Mouse (Mus musculus) liver, embryonic 16.5 days (tissue): ENCODE measurements around the gene Snrk. TPM values are rescaled to one million over a fixed set of nuclear protein-coding genes. Genes with fewer than 3 reads are reported as not detected.

ENCODE experiments used
- ATAC-seq: fragments of 200-750 bp; cut with Nextera tagmentation; 2 replicates; pipeline ENCODE4 v1.8.0; 2017; ENCODE audit warnings: low read depth, mild to moderate bottlenecking, moderate number of reproducible peaks, moderate library complexity
- H3K27ac ChIP-seq: fragments of 300-500 bp; sonication (generic); 2 replicates; pipeline ENCODE4 v1.5.1; 2014; ENCODE audit warnings: mild to moderate bottlenecking, low read length
- H3K27me3 ChIP-seq: fragments of 300-500 bp; sonication (generic); 2 replicates; pipeline ENCODE4 v1.6.1; 2014; ENCODE audit warnings: low read depth, low read length, mixed read lengths; ENCODE audit not compliant: control insufficient read depth, insufficient read depth
- H3K36me3 ChIP-seq: fragments of 300-500 bp; sonication (generic); 2 replicates; pipeline ENCODE4 v1.6.1; 2014; ENCODE audit warnings: mild to moderate bottlenecking; ENCODE audit not compliant: control insufficient read depth, insufficient read depth
- H3K4me1 ChIP-seq: fragments of 300-500 bp; sonication (generic); 2 replicates; pipeline ENCODE4 v1.6.1; 2014; ENCODE audit warnings: low read depth, low read length, mixed read lengths; ENCODE audit not compliant: control insufficient read depth
- H3K4me2 ChIP-seq: fragments of 300-500 bp; sonication (generic); 2 replicates; pipeline ENCODE4 v1.6.1; 2014; ENCODE audit warnings: low read depth, low read length, mixed read lengths
- H3K4me3 ChIP-seq: fragments of 300-500 bp; sonication (generic); 2 replicates; pipeline ENCODE4 v1.5.1; 2014; ENCODE audit warnings: low read depth, mild to moderate bottlenecking, low read length
- H3K9ac ChIP-seq: fragments of 300-500 bp; sonication (generic); 2 replicates; pipeline ENCODE4 v1.6.1; 2014; ENCODE audit warnings: low read depth, low read length
- H3K9me3 ChIP-seq: fragments of 300-500 bp; sonication (generic); replicated peaks from 2 replicates; pipeline ENCODE4 v1.6.1; 2016; ENCODE audit warnings: low read length; ENCODE audit not compliant: control insufficient read depth
- WGBS: fragments of 180-500 bp; shearing (Covaris S2); extraction: QIAGEN DNeasy Blood & Tissue Kit; methylation state at CpG from one replicate; pipeline ENCODE4 v1.1.7; 2014; ENCODE audit not compliant: insufficient replicate concordance; 5-methylcytosine and 5-hydroxymethylcytosine counted together
- polyA plus RNA-seq: library from polyadenylated mRNA; unstranded; fragments of >200 nt; fragmentation: Nextera tagmentation; extraction: Ambion mirVana; gene quantifications from 2 replicates; pipeline ENCODE4 v1.2.1, GENCODE M21; 2015

Gene Snrk
- polyA plus RNA-seq, 1 experiment from 2014 or later: 20.1 TPM

GRCm38 (mm10) chr9:122188724-122189123 lies 71.7 kb downstream of the Snrk start:
- H3K27ac ChIP-seq: no peak overlapping the region
- WGBS: 3% methylated on average over 1 of the region's 1 CpGs
- ATAC-seq: 0 out of 2 replicates have a peak, but pooled peaks have one; percentile 19

GRCm38 (mm10) chr9:122193361-122193760 lies 76.3 kb downstream of the Snrk start:
- no peaks in the 10 kb centered on the region for H3K9me3 ChIP-seq
- no peak for ATAC-seq
- no peak overlapping the region for H3K4me3 ChIP-seq
- no peak overlapping the region for H3K27ac ChIP-seq
- no peaks in the 10 kb centered on the region for H3K27me3 ChIP-seq
- H3K4me1 ChIP-seq: peaks cover 3% of the 10 kb centered on the region; the same call in 1 of the 2 replicates
- H3K9ac ChIP-seq: no peak overlapping the region
- WGBS: 43% methylated on average over 5 of the region's 5 CpGs
- H3K4me2 ChIP-seq: no peak overlapping the region
- H3K36me3 ChIP-seq: no peaks in the 10 kb centered on the region

More at GRCm38 (mm10) chr9:122188724-122189123, 71.7 kb downstream of the Snrk start:
- H3K9ac ChIP-seq: no peak overlapping the region
- no peak overlapping the region for H3K4me2 ChIP-seq
- no peaks in the 10 kb centered on the region for H3K9me3 ChIP-seq
- no peak overlapping the region for H3K4me3 ChIP-seq
- H3K4me1 ChIP-seq: peaks cover 12% of the 10 kb centered on the region
- no peaks in the 10 kb centered on the region for H3K27me3 ChIP-seq
- H3K36me3 ChIP-seq: no peaks in the 10 kb centered on the region

- 64% methylated on average over 5 of the region's 5 CpGs for WGBS
- Histone ChIP-seq H3K27ac (no peak overlapping the region), H3K36me3 (no peaks in the 10 kb centered on the region), H3K9me3 (no peaks in the 10 kb centered on the region), H3K9ac (no peak overlapping the region), H3K4me3 (no peak overlapping the region), H3K4me2 (no peak overlapping the region), H3K27me3 (no peaks in the 10 kb centered on the region), H3K4me1 (no peaks in the 10 kb centered on the region)
- no peak for ATAC-seq
These were observed 76.8 kb downstream of the Snrk start for GRCm38 (mm10) chr9:122193823-122194222.

- peak; percentile 85 for ATAC-seq
- H3K36me3 ChIP-seq: no peaks in the 10 kb centered on the region
- 46% methylated on average over 5 of the region's 5 CpGs for WGBS
- no peak overlapping the region for H3K4me2 ChIP-seq
- H3K27ac ChIP-seq: peak overlapping the region; percentile 24
- no peak overlapping the region for H3K9ac ChIP-seq
- H3K9me3 ChIP-seq: no peaks in the 10 kb centered on the region
- no peaks in the 10 kb centered on the region for H3K4me1 ChIP-seq
- H3K4me3 ChIP-seq: no peak overlapping the region
- no peaks in the 10 kb centered on the region for H3K27me3 ChIP-seq
These were observed 78.1 kb downstream of the Snrk start for GRCm38 (mm10) chr9:122195042-122195682.

GRCm38 (mm10) chr9:122197021-122197420 lies 80.0 kb downstream of the Snrk start:
- no peaks in the 10 kb centered on the region for H3K27me3 ChIP-seq
- 62% methylated on average over 5 of the region's 5 CpGs for WGBS
- no peak overlapping the region for H3K27ac ChIP-seq

GRCm38 (mm10) chr9:122198621-122199020 lies 81.6 kb downstream of the Snrk start:
- H3K4me2 ChIP-seq: no peak overlapping the region
- no peaks in the 10 kb centered on the region for H3K27me3 ChIP-seq
- H3K9me3 ChIP-seq: no peaks in the 10 kb centered on the region
- WGBS: 71% methylated on average over 3 of the region's 3 CpGs
- no peak for ATAC-seq
- H3K4me3 ChIP-seq: no peak overlapping the region
- H3K36me3 ChIP-seq: no peaks in the 10 kb centered on the region
- H3K27ac ChIP-seq: no peak overlapping the region
- no peaks in the 10 kb centered on the region; the same call in 1 of the 2 replicates for H3K4me1 ChIP-seq
- no peak overlapping the region for H3K9ac ChIP-seq

More at GRCm38 (mm10) chr9:122197021-122197420, 80.0 kb downstream of the Snrk start:
- no peak overlapping the region for H3K4me2 ChIP-seq
- no peaks in the 10 kb centered on the region for H3K36me3 ChIP-seq
- H3K4me1 ChIP-seq: no peaks in the 10 kb centered on the region
- no peak overlapping the region for H3K9ac ChIP-seq
- no peak overlapping the region for H3K4me3 ChIP-seq
- no peak for ATAC-seq
- no peaks in the 10 kb centered on the region for H3K9me3 ChIP-seq

- H3K27me3 ChIP-seq: no peaks in the 10 kb centered on the region
- no peak overlapping the region for H3K4me3 ChIP-seq
- H3K9ac ChIP-seq: no peak overlapping the region
- no peaks in the 10 kb centered on the region for H3K36me3 ChIP-seq
- H3K9me3 ChIP-seq: no peaks in the 10 kb centered on the region
- no peak overlapping the region for H3K27ac ChIP-seq
- ATAC-seq: no peak
- no peaks in the 10 kb centered on the region; the same call in 1 of the 2 replicates for H3K4me1 ChIP-seq
- 35% methylated on average over 6 of the region's 6 CpGs for WGBS
- no peak overlapping the region for H3K4me2 ChIP-seq
These were observed 82.2 kb downstream of the Snrk start for GRCm38 (mm10) chr9:122199253-122199652.

- Histone ChIP-seq H3K9ac (no peak overlapping the region), H3K4me2 (no peak overlapping the region), H3K27me3 (no peaks in the 10 kb centered on the region), H3K4me1 (no peaks in the 10 kb centered on the region; the same call in 1 of the 2 replicates), H3K9me3 (no peaks in the 10 kb centered on the region), H3K36me3 (no peaks in the 10 kb centered on the region), H3K4me3 (no peak overlapping the region), H3K27ac (no peak overlapping the region)
- ATAC-seq: no peak
- 59% methylated on average over 7 of the region's 7 CpGs for WGBS
These were observed 87.4 kb downstream of the Snrk start for GRCm38 (mm10) chr9:122204508-122204907.

- H3K27ac ChIP-seq: no peak overlapping the region
- 49% methylated on average over 11 of the region's 11 CpGs for WGBS
- H3K27me3 ChIP-seq: no peaks in the 10 kb centered on the region
- no peaks in the 10 kb centered on the region for H3K36me3 ChIP-seq
- no peak overlapping the region for H3K4me3 ChIP-seq
- no peak overlapping the region for H3K4me2 ChIP-seq
- no peak for ATAC-seq
- no peaks in the 10 kb centered on the region for H3K9me3 ChIP-seq
- H3K9ac ChIP-seq: no peak overlapping the region
- no peaks in the 10 kb centered on the region; the same call in 1 of the 2 replicates for H3K4me1 ChIP-seq
These were observed 88.6 kb downstream of the Snrk start for GRCm38 (mm10) chr9:122205543-122206200.
